Mouse (Mus musculus): ENCODE measurements around the gene Gmnc.

Gene Gmnc

GRCm38 (mm10) chr16:26991477-26992300 is at the start of gene Gmnc:
Gene Gmnc, minus strand, starts transcription at chr16:26991652.
- no peak for DNase-seq (ENCODE audit: low read depth)

GRCm38 (mm10) chr16:27027281-27027680 is 35.8 kb upstream of the Gmnc start:
- no peak for DNase-seq (ENCODE audit: low read depth)

- no peak for DNase-seq (ENCODE audit: low read depth)
These were observed 34.8 kb upstream of the Gmnc start for GRCm38 (mm10) chr16:27026226-27026625.

GRCm38 (mm10) chr16:27022746-27023145 is 31.3 kb upstream of the Gmnc start:
- no peak for DNase-seq (ENCODE audit: low read depth)

- no peak for DNase-seq (ENCODE audit: low read depth)
These were observed 25.9 kb upstream of the Gmnc start for GRCm38 (mm10) chr16:27017309-27017708.

- DNase-seq (ENCODE audit: low read depth), result no peak
These were observed 11.3 kb upstream of the Gmnc start for GRCm38 (mm10) chr16:27002714-27003113.

GRCm38 (mm10) chr16:26999563-26999962 is 8.1 kb upstream of the Gmnc start:
- no peak for DNase-seq (ENCODE audit: low read depth)

DNA sequence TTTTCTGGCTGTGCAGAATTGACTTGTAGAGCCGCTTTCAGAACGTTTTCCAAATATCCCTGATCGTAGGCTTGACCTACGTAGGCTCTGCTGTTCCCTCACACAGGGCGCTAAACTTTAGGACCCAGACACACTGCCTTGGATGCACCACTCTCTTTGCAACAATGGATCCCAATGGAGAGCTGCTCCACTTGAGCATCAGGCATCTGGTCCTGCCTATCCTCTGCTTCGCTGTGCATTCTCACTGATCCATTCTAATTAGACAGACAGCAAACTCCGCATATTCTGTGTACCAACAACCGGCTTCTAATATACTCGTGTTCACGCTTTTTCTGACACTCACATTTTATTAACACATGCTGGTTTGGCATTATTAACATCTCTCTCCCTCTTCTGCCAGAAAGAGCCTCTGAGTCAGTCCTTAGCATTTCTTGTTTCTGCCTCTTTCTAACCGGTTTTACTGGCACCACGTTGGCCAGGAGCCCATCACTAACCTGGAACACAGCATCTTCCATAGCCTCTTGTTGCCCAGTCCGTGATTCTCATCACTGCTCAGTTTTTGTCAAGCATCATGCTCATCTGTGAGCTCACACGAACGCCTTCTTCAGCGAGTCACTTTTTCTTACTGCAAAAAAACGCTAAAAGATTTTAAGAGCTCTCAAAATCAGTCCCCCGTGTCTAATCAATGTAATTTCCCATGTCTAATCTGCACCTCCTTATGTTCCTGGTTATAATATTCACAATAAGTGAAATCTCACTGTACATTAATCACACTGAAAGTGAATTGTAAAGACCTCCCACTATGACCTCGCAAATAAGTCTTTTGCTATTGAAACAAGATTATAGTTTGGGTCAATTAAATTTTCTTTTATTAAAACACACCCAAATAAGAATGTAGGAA is 1.8 kb downstream of the Gmnc start:
- DNase-seq (ENCODE audit: low read depth), result no peak

DNA sequence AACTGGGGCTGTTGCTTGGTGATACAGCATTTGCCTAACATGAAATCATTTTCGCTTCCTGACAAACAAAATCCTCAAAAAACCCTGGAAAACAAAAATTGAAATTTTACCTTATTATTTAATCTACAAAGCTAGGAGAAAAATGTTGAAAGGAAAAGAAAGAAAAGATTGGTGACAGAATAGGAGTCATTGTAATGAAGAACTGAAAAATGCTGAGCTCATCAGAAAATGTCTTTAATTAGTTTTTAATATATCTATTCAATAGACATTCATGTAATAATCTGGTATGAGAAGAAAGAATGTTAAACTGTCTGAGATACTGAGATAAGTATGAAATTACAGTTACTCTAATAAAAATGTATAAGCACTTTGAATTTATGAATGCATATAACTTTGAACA is 3.3 kb downstream of the Gmnc start:
- DNase-seq (ENCODE audit: low read depth), result no peak

GRCm38 (mm10) chr16:26985796-26986195 is 5.7 kb downstream of the Gmnc start:
- no peak for DNase-seq (ENCODE audit: low read depth)

DNA sequence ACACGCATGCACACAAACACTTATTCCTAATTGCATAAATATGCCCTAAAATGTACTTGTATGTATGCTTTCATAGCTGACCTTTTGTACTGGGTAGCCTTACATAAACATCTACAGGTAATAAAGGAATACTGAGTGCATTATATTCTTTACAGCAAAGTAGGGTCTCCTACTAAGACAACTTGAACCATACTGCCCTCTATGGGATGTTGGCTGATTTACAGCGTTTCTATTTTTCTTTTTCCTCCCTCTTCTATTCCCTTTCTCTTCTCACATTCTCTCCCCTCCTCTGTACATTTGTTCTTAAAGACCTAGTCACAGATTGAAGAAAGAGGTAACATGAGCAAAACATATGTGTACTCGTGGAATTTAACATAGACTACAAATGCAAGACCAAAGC is 9.3 kb downstream of the Gmnc start:
- no peak for DNase-seq (ENCODE audit: low read depth)

GRCm38 (mm10) chr16:26967967-26968366 is 23.5 kb downstream of the Gmnc start:
- no peak for DNase-seq (ENCODE audit: low read depth)

GRCm38 (mm10) chr16:26966830-26967229 is 24.6 kb downstream of the Gmnc start:
- DNase-seq (ENCODE audit: low read depth), result no peak

GRCm38 (mm10) chr16:26961971-26962370 is 29.5 kb downstream of the Gmnc start:
- DNase-seq (ENCODE audit: low read depth), result no peak

DNA sequence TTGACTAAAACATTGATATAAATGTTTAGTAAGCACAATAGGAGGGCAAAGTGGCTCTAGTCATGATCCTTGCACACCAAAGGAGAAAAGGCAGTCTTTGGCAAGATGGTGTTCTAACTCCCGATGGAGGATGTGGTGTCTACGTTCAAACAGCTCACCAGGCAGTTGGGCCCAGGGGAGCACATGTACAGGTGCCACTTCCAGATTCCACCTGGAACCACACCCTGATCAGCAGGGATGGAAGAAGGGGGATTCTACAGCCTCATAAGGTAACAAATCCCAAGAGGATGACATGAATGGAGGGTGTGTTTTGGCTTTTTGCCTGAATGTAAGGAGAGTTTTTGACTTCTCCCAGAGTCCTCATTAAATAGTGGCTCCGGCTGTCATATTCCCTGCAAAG is 39.9 kb downstream of the Gmnc start:
- DNase-seq (ENCODE audit: low read depth), result no peak

DNA sequence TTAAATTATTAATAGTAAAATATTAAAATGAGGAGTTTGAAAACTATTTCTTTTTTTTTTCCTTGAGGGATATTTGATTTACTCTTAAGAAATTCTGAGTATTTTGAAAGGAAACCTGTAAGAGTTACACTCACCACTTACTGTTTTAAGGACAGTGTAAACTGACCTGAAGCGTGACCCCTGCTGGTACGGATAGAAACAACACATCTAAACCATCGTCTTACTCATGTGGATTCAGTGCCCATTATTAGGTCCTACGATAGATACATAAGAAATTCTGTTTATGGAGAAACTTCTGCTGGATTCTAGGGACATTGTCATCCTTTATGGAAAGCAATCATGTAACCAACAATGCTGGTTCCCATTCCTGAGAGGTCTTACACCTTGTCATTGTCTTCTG is 41.2 kb downstream of the Gmnc start:
- peak; percentile 1 for DNase-seq (ENCODE audit: low read depth)

GRCm38 (mm10) chr16:26903968-26904367 is 87.5 kb downstream of the Gmnc start:
- no peak for DNase-seq (ENCODE audit: low read depth)

DNA sequence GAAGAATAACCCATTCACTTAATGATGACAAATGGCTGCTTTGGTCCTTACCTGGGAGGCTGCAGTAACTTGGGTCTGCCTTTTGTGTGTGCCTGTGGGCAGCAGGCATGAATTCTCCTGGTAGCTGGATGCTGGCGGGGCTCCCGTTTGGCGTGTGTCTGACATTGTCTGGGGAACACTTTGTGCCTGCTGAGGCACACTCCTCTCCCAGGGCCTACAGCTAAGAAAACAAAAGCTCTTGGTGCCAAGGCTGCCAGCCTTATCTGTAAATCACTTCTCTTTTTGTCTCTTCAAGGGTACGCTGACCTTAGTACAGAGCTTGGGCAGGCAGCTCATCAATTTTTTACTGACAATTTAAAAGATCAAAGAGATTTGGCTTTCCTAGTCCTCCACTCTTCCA is 90.0 kb downstream of the Gmnc start:
- no peak for DNase-seq (ENCODE audit: low read depth)

DNA sequence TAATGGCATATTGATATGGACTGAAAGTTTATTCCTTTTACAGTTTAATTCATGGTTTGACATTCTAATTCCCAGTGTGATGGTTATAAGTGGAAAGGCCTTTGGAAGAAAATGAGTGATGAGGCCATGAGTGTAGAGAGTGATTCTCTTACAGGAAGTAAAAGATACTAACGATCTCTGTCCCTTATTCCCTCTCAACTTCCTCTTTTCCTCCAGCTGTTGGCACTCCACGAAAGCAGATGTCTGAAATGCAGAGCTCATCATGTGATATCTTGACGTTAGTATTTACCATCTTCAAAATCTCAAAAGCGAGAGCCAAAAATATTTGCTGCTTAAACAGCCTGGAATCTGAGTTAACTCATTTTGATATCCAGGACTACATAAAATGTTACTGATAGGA is 105.1 kb downstream of the Gmnc start:
- DNase-seq (ENCODE audit: low read depth), result no peak

DNA sequence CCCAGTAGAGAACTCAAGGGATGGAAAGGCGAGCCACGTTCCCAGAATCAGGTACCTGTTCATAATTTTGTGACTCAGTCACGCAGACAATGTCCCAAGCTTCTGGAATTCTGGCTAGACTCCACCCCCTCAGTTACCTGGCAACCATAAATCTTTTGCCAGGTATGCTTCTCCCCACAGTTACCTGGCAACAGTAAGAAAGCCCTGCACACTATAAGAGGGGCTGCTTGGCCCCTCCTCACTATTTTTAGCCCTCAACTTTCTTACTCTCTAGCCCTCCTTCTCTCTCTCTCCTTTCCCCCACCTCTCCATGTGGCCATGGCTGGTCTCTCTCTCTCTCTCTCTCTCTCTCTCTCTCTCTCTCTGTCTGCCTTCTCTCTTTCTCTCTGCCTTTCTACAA is 114.6 kb downstream of the Gmnc start:
- no peak for DNase-seq (ENCODE audit: low read depth)

All from induced T-regulatory cell, adult 2 months (primary cell).